Mouse (Mus musculus) megakaryocyte, embryonic 14.5 days (primary cell): ENCODE data around the gene Pdlim4.

ENCODE experiments used
- FLI1 ChIP-seq: IDR thresholded peaks from 2 replicates; pipeline ENCODE4 v1.6.1; 2012; ENCODE audit warnings: low read length, inconsistent platforms, mixed read lengths
- GATA1 ChIP-seq: IDR thresholded peaks from 3 replicates; pipeline ENCODE4 v1.6.1; 2012; ENCODE audit warnings: mixed read lengths, low read length, inconsistent platforms, borderline replicate concordance

DNA sequence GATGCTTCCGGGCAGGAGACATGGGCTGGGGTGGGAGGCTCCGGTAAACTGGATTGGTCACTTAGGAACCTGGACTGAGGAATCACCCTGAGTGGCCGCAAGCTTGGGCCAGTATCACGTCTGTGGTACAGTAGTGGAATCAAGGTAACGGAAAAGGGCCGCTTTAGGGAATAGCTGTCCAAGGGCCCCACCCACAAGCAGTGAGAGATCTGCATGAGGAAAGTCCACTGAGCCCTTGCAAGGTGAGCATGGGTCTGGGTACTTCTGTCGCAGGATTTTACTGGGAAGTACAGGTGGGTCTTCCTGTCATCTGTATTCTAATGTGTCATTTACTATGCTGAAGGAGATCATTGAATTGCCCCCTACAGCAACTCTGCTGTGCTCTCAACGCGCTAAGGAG, 32.9 kb upstream of the Pdlim4 start:
- TF ChIP-seq GATA1 (no peak), FLI1 (no peak)
